Mouse (Mus musculus) spleen, postnatal 0 days (tissue): ENCODE measurements around the gene Heg1. TPM values are rescaled to one million over a fixed set of nuclear protein-coding genes. Genes with fewer than 3 reads are reported as not detected.

ENCODE experiments used
- polyA plus RNA-seq: library from polyadenylated mRNA; unstranded; fragments of >200 nt; fragmentation: Nextera tagmentation; extraction: Ambion mirVana; gene quantifications from 2 replicates; pipeline ENCODE4 v1.2.1, GENCODE M21; 2015

The Heg1 gene
- polyA plus RNA-seq, result 11.5 and 15.3 TPM in 2 replicates

DNA sequence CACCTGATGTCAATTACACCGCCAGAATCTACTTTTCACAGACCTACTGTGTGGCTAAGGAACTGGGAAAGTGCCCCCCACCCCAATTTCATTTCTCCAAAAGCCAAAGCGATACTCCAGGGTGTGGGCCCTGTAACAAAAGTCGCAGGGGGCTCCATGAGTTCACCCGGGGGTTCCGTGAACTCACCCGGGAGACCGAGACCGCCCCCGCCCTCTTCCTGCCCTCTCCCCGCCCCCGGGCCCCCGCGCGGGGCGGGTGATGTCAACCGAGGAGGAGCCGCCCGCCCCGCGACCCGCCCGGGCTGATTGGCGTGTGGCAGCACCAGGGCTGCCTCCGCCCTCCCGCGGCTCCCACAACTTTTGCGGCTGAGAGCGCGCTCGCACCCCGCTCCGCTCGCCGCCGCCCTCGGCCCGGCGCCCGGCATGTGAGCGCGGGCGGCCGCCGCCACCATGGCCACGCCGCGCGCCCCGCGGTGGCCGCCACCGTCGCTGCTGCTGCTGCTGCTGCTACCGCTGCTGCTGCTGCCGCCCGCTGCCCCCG lies at the start of gene Heg1:
Heg1 (plus strand) TSS at position 209 of the 541 bp plus-strand sequence.

DNA sequence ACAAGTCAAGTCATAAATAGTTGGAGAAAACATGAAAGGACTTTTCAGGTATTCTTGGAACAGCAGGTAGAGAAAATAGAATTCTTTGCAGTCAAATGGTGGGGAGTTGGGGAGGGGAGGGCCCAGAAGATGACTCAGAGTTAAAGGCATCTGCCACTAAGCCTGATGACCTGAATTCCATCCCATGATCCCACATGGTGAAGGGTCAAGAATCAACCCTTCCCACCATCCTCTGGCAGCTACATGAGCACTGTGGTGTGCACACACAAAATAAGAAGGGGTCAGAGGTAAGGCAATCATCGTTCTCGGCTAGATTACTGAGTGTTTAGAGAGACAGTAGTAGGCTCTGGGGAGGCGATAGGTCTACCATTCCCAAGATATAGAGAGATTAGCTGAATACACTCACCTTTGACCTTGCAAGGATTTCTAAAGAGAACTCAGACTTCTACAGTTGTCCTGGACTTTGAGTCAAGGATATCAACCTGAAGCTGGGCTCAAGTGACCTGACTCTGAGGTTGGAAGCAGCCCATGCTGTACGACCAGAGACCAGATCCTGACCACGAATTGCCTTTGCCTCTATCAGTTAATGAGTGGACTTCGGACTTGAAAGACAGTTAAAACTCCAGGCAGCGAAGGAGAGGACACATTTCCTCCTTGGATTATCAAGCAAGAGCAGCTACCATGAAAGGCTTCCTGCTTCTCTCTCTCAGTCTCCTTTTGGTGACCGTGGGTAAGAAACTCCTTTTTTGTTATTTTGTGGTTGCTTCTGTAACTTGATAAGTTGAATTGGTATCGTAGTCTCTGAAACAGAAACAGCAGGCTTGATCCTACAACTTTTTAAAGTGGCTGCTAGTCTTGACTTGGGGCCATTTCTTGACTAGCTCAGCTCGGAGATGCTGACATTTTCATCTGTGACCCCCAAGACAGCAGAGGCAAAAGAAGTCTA lies 109.9 kb downstream of the Heg1 start, which contains the start of gene Muc13:
Muc13 (plus strand) TSS at position 192 of the 946 bp plus-strand sequence.

Other genes starting within 250 kb of the Heg1 start
- gene Slc12a8, start 167.0 kb upstream of the Heg1 start, polyA plus RNA-seq, result 0.32 and 0.35 TPM in 2 replicates
- 2.5 and 3.2 TPM in 2 replicates for gene Muc13, start 109.7 kb downstream of the Heg1 start, polyA plus RNA-seq
- 9.0 and 16.4 TPM in 2 replicates for gene Itgb5, start 145.3 kb downstream of the Heg1 start, polyA plus RNA-seq